Mouse (Mus musculus) MEL (cell line): Measurements from ENCODE around the gene Pcbp2. TPM values are rescaled to one million over a fixed set of nuclear protein-coding genes. Genes with fewer than 3 reads are reported as not detected.

Experiments used
- DNase-seq: peaks from one replicate; pipeline ENCODE4 v3.0.0; 2011; ENCODE audit warnings: low read depth, low spot score
- H3K27ac ChIP-seq: 2 replicates; pipeline ENCODE4 v1.5.1; 2012; ENCODE audit warnings: low read depth, mild to moderate bottlenecking, control low read depth, low read length, moderate library complexity; ENCODE audit not compliant: control insufficient read depth
- H3K27me3 ChIP-seq, 2 experiments: fragments of 150-350 bp in 1 of 2; sonication (generic) in 1 of 2; 2 replicates each; pipeline ENCODE4 v1.6.1; 2012; ENCODE audit warnings: low read length in 2 of 2, mild to moderate bottlenecking in 2 of 2, improper control_type of control experiment in 1 of 2, moderate library complexity in 1 of 2; ENCODE audit not compliant: insufficient read depth in 2 of 2, control insufficient read depth in 1 of 2
- H3K36me3 ChIP-seq, 2 experiments: 2 replicates each; pipeline ENCODE4 v1.6.1; 2012 to 2014; ENCODE audit warnings: low read length in 2 of 2, improper control_type of control experiment in 1 of 2, inconsistent platforms in 1 of 2, mild to moderate bottlenecking in 1 of 2; ENCODE audit not compliant: insufficient read depth in 2 of 2, control insufficient read depth in 1 of 2
- H3K4me1 ChIP-seq, 2 experiments: fragments of 150-350 bp in 1 of 2; sonication (generic) in 1 of 2; 2 replicates each; pipeline ENCODE4 v1.6.1; 2012; ENCODE audit warnings: low read length in 2 of 2, improper control_type of control experiment in 1 of 2, mild to moderate bottlenecking in 1 of 2; ENCODE audit not compliant: insufficient read depth in 2 of 2, control insufficient read depth in 1 of 2
- H3K4me3 ChIP-seq, 2 experiments: fragments of 150-350 bp in 1 of 2; sonication (generic) in 1 of 2; 2 replicates each; pipeline ENCODE4 v1.5.1; 2012; ENCODE audit warnings: low read depth in 2 of 2, low read length in 2 of 2, mild to moderate bottlenecking in 2 of 2, moderate library complexity in 2 of 2, control low read depth in 1 of 2, improper control_type of control experiment in 1 of 2; ENCODE audit not compliant: control insufficient read depth in 1 of 2, insufficient read depth in 1 of 2
- H3K79me2 ChIP-seq: 2 replicates; pipeline ENCODE4 v1.6.1; 2012; ENCODE audit warnings: mild to moderate bottlenecking, low read length, moderate library complexity; ENCODE audit not compliant: control insufficient read depth, poor library complexity, insufficient read depth
- H3K9ac ChIP-seq: 2 replicates; pipeline ENCODE4 v1.6.1; 2012; ENCODE audit warnings: low read depth, mild to moderate bottlenecking, control low read depth, low read length, moderate library complexity; ENCODE audit not compliant: control insufficient read depth, poor library complexity, severe bottlenecking
- H3K9me3 ChIP-seq: fragments of 150-350 bp; sonication (generic); replicated peaks from 2 replicates; pipeline ENCODE4 v1.6.1; 2012; ENCODE audit warnings: mild to moderate bottlenecking, low read length, improper control_type of control experiment, moderate library complexity; ENCODE audit not compliant: insufficient read depth
- BHLHE40 ChIP-seq: IDR thresholded peaks from 2 replicates; pipeline ENCODE4 v1.6.1; 2012; ENCODE audit warnings: low read depth, mild to moderate bottlenecking, inconsistent platforms, low read length, improper control_type of control experiment, borderline replicate concordance
- CHD2 ChIP-seq: IDR thresholded peaks from 2 replicates; pipeline ENCODE4 v1.6.1; 2011; ENCODE audit warnings: low read length, improper control_type of control experiment
- E2F4 ChIP-seq: IDR thresholded peaks from 2 replicates; pipeline ENCODE4 v1.6.1; 2011; ENCODE audit warnings: low read depth, low read length, improper control_type of control experiment, borderline replicate concordance
- ELF1 ChIP-seq: IDR thresholded peaks from 2 replicates; pipeline ENCODE4 v1.6.1; 2014; ENCODE audit warnings: low read depth, mild to moderate bottlenecking, inconsistent platforms, low read length, improper control_type of control experiment, moderate library complexity
- HCFC1 ChIP-seq: IDR thresholded peaks from 2 replicates; pipeline ENCODE4 v1.6.1; 2012; ENCODE audit warnings: low read depth, mild to moderate bottlenecking, inconsistent platforms, low read length, improper control_type of control experiment, moderate library complexity
- MXI1 ChIP-seq: IDR thresholded peaks from 2 replicates; pipeline ENCODE4 v1.6.1; 2011; ENCODE audit warnings: mild to moderate bottlenecking, low read depth, low read length, improper control_type of control experiment
- MYB ChIP-seq: IDR thresholded peaks from 2 replicates; pipeline ENCODE4 v1.6.1; 2011; ENCODE audit warnings: mild to moderate bottlenecking, low read depth, low read length, improper control_type of control experiment
- MYC ChIP-seq: IDR thresholded peaks from 2 replicates; pipeline ENCODE4 v1.6.1; 2011; ENCODE audit warnings: low read depth, mild to moderate bottlenecking, low read length, improper control_type of control experiment, moderate library complexity
- NRF1 ChIP-seq: IDR thresholded peaks from 2 replicates; pipeline ENCODE4 v1.6.1; 2014; ENCODE audit warnings: low read depth, mild to moderate bottlenecking, inconsistent platforms, low read length, improper control_type of control experiment, moderate library complexity; ENCODE audit not compliant: poor library complexity, insufficient read depth, severe bottlenecking
- POLR2A ChIP-seq, 2 experiments: IDR thresholded peaks; 2 replicates each; pipeline ENCODE4 v1.6.1; 2011 to 2012; ENCODE audit warnings: low read length in 2 of 2, mild to moderate bottlenecking in 2 of 2, control low read depth in 1 of 2, improper control_type of control experiment in 1 of 2, low read depth in 1 of 2, moderate library complexity in 1 of 2; ENCODE audit not compliant: control insufficient read depth in 1 of 2, insufficient read depth in 1 of 2, poor library complexity in 1 of 2
- POLR2AphosphoS2 ChIP-seq: IDR thresholded peaks from 2 replicates; pipeline ENCODE4 v1.6.1; 2011; ENCODE audit warnings: low read length, improper control_type of control experiment
- RAD21 ChIP-seq: IDR thresholded peaks from 2 replicates; pipeline ENCODE4 v1.6.1; 2011; ENCODE audit warnings: mild to moderate bottlenecking, low read depth, low read length, improper control_type of control experiment
- SMC3 ChIP-seq: IDR thresholded peaks from 2 replicates; pipeline ENCODE4 v1.6.1; 2011; ENCODE audit warnings: low read depth, low read length, improper control_type of control experiment
- TBP ChIP-seq: IDR thresholded peaks from 2 replicates; pipeline ENCODE4 v1.8.0; 2011; ENCODE audit warnings: low read depth, low read length, improper control_type of control experiment
- UBTF ChIP-seq: IDR thresholded peaks from 2 replicates; pipeline ENCODE4 v1.6.1; 2012; ENCODE audit warnings: low read depth, mild to moderate bottlenecking, inconsistent platforms, low read length, improper control_type of control experiment, moderate library complexity, borderline replicate concordance; ENCODE audit not compliant: insufficient read depth
- USF2 ChIP-seq, 2 experiments: IDR thresholded peaks; 2 replicates each; pipeline ENCODE4 v1.6.1; 2011 to 2012; ENCODE audit warnings: improper control_type of control experiment in 2 of 2, low read length in 2 of 2, borderline replicate concordance in 1 of 2, inconsistent platforms in 1 of 2, low read depth in 1 of 2, mild to moderate bottlenecking in 1 of 2; ENCODE audit not compliant: insufficient read depth in 1 of 2
- ZC3H11A ChIP-seq: IDR thresholded peaks from 2 replicates; pipeline ENCODE4 v1.6.1; 2012; ENCODE audit warnings: low read depth, mild to moderate bottlenecking, inconsistent platforms, low read length, improper control_type of control experiment
- ZMIZ1 ChIP-seq: IDR thresholded peaks from 2 replicates; pipeline ENCODE4 v1.6.1; 2012; ENCODE audit warnings: low read depth, mild to moderate bottlenecking, inconsistent platforms, low read length, improper control_type of control experiment, moderate library complexity
- polyA plus RNA-seq, 2 experiments: library from polyadenylated mRNA; stranded (reverse) in 1 of 2; unstranded in 1 of 2; fragments of >175 nt in 1 of 2; fragments of >200 nt in 1 of 2; gene quantifications; 2 replicates each; pipeline versions ENCODE4 v1.2.1 to v1.2.4; 2012; ENCODE audit warnings: low replicate concordance in 2 of 2, low read depth in 1 of 2; ENCODE audit not compliant: insufficient read length in 2 of 2, insufficient read depth in 1 of 2, missing spikeins in 1 of 2
- total RNA-seq: library from RNA; depleted of rRNA; stranded (reverse); fragments of 300-350 nt; gene quantifications from 2 replicates; pipeline ENCODE4 v1.2.3, GENCODE M21; 2012

Pcbp2 gene
- total and polyA plus RNA-seq, 3 experiments = 359 to 2,091 (median 977) TPM

- TF ChIP-seq POLR2A (IDR thresholded peaks at IDR 0.05; ENCODE audit: control insufficient read depth in 1 of 2, insufficient read depth in 1 of 2, low read depth in 1 of 2, low read length in 2 of 2, poor library complexity in 1 of 2) = peak in 1 of 2 experiments; percentile 31; a peak in 2 of 4 replicates
- TF ChIP-seq NRF1 = no peak
- TF ChIP-seq MYB = no peak; the same call in 1 of the 2 replicates
- TF ChIP-seq MXI1 = peak; percentile 89
- TF ChIP-seq TBP = peak; percentile 29; the same call in 1 of the 2 replicates
- peak; percentile 57; the same call in 1 of the 2 replicates for TF ChIP-seq ZMIZ1
- TF ChIP-seq HCFC1 = peak; percentile 52; the same call in 1 of the 2 replicates
- TF ChIP-seq MYC = peak; percentile 64
These were observed 29.0 kb downstream of the Pcbp2 start (continued) for GRCm38 (mm10) chr15:102499370-102499769.

GRCm38 (mm10) chr15:102499851-102500250, 29.5 kb downstream of the Pcbp2 start:
- peaks cover 5% of the 10 kb centered on the region; the same call in 1 of the 2 replicates for H3K79me2 ChIP-seq
- no peaks in the 10 kb centered on the region for H3K27me3 ChIP-seq
- peaks cover 41 to 57% of the 10 kb centered on the region in 2 experiments for H3K36me3 ChIP-seq
- no peak overlapping the region for H3K4me3 ChIP-seq
- TF ChIP-seq CHD2 (no peak), ZC3H11A (no peak), E2F4 (no peak), RAD21 (no peak), ELF1 (no peak), USF2 (IDR thresholded peaks at IDR 0.05; ENCODE audit: borderline replicate concordance in 1 of 2, insufficient read depth in 1 of 2, low read depth in 1 of 2, low read length in 2 of 2) (no peak), UBTF (no peak), MXI1 (no peak), MYB (no peak), BHLHE40 (no peak)
- TF ChIP-seq, all 39 proteins: peak for 0
- Histone ChIP-seq H3K9ac (no peak overlapping the region), H3K27ac (peak overlapping the region; percentile 45), H3K9me3 (no peaks in the 10 kb centered on the region), H3K4me1 (peaks cover 8 to 23% of the 10 kb centered on the region in 2 experiments; a peak in 3 of 4 replicates)
- DNase-seq = no peak

DNA sequence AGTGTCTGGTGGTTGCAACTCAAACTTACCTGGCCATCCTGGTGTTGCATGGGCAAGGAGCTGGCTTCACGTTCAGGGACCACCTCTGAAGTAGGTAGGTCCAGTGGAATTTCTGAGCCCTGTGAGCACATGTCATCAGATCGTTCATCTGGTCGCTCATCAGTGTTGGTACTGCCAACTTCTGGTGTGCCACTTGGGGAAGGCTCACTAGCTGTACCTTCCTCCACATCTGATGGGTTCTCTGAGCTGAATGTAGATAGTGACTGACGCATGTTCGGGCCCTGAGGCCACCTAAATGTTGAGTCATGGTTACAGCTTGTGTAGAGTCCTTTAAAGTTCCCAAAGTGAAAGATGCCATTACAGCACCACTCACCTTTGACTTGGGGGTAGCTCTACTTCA, 30.1 kb downstream of the Pcbp2 start:
- TF ChIP-seq MYC = 0 out of 2 replicates have a peak, but pooled peaks have one; percentile 17
- no peak for TF ChIP-seq NRF1
- TF ChIP-seq SMC3 = no peak
- TF ChIP-seq POLR2AphosphoS2 = 0 out of 2 replicates have a peak, but pooled peaks have one; percentile 13
- DNase-seq = no peak
- Histone ChIP-seq H3K79me2 (peaks cover 2% of the 10 kb centered on the region; the same call in 1 of the 2 replicates), H3K4me1 (peaks cover 14 to 23% of the 10 kb centered on the region in 2 experiments; a peak in 3 of 4 replicates), H3K4me3 (no peak overlapping the region), H3K9me3 (no peaks in the 10 kb centered on the region), H3K27me3 (no peaks in the 10 kb centered on the region), H3K36me3 (peaks cover 44 to 53% of the 10 kb centered on the region in 2 experiments), H3K9ac (no peak overlapping the region), H3K27ac (no peak overlapping the region)
